Mouse (Mus musculus) v-Abl transformed pro-B cells (cell line): Measurements from ENCODE around the gene Slc22a18.

Experiments used
- in situ Hi-C, 2 experiments: fragments of 400-800 bp; cut with MboI; formaldehyde crosslinking; loops; one replicate each; pipeline ENCODE4 v1.15.1; 2025; ENCODE audit not compliant: unreplicated experiment in 2 of 2

Slc22a18 gene

GRCm38 (mm10) chr7:143461920-143462319 lies 11.6 kb upstream of the Slc22a18 start:
- in situ Hi-C loops, result loop anchor here in 1 of 2 experiments (10.0 kb wide), 1 partner anchor 567 kb away; no protein-coding TSS in a partner anchor

GRCm38 (mm10) chr7:143462516-143462915 lies 11.0 kb upstream of the Slc22a18 start:
- in situ Hi-C loops, result loop anchor here in 1 of 2 experiments (10.0 kb wide), 1 partner anchor 568 kb away; no protein-coding TSS in a partner anchor

DNA sequence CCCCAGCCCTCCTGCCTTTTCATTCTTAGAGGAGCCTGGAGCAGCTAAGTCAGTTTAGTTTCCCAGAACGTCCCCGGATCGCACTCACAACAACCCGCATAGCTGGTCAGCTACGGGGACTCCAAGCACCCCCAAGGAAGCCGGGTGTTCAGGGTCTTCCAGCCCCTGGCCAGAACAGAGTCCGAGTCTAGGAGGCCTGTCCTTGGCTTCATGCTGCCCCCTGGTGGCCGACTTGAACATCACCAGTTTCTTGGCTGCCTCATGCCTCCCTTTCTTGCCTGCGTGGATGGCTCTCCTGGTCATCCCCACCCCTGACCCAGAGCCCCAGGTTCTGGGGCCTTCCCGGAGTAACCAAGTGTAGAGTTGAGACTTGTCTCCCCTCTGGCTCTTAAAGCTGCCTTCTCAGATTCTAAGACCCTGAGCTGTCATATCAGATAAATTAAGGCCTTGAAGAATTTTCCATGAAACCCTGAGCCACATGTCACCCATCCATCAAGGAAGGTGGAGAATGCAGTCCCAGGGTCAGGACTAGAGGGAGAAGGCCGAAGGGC lies 9.6 kb upstream of the Slc22a18 start:
- in situ Hi-C loops, result loop anchor here in 1 of 2 experiments (10.0 kb wide), 1 partner anchor 569 kb away; no protein-coding TSS in a partner anchor

GRCm38 (mm10) chr7:143464811-143465560 lies 8.6 kb upstream of the Slc22a18 start:
- in situ Hi-C loops, result loop anchor here (5.0 to 10.0 kb wide), 2 partner anchors 313 to 570 kb away; no protein-coding TSS in a partner anchor

GRCm38 (mm10) chr7:143466099-143466677 lies 7.3 kb upstream of the Slc22a18 start:
- in situ Hi-C loops, result loop anchor here (5.0 to 10.0 kb wide), 2 partner anchors 314 to 571 kb away; no protein-coding TSS in a partner anchor

- in situ Hi-C loops, result loop anchor here (5.0 to 10.0 kb wide), 2 partner anchors 315 to 573 kb away; no protein-coding TSS in a partner anchor
Measured at GRCm38 (mm10) chr7:143467714-143468113, 5.8 kb upstream of the Slc22a18 start.

DNA sequence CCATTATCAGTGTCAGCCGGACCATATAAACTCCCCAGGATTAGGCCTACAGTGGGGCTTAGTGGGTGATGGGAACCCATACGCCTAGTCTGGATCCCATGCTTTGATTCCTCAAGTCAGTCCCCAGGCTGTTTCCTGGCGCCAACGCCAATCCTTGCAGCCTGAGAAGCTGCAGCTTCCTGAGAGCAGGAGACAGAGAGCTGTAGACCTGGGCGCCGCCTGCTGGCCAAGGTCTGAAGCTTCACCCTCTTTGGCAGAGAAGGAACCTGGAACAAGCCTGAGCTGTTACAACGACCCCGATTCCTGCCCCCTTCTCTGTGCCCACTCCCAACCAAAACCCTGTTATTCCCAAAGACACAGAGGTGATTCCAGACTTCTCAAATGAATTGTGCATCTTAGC lies 3.6 kb upstream of the Slc22a18 start:
- in situ Hi-C loops, result loop anchor here (5.0 to 10.0 kb wide), 3 partner anchors 318 to 575 kb away; no protein-coding TSS in a partner anchor

DNA sequence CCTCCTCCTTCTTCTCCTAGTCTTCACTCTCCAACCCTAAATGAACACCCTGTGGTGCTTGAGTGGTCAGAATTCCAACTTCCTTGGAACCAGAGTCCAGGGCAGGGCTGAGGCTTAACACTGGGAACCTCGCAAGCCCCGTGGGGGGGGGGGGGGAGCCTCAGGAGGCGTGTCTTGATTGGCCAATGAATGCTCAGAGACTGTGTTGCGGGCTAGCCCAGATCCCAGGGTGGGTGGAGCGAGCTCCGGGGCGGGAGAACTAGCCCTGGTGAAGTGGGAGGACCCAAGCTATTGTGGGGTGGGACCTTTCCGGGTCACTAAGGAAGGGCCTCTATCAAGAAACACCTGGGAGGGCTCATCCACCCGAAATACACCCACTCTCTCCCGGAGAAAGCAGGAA lies 1.3 kb downstream of the Slc22a18 start:
- in situ Hi-C loops, result loop anchor here in 1 of 2 experiments (10.0 kb wide), 1 partner anchor 570 kb away; no protein-coding TSS in a partner anchor

GRCm38 (mm10) chr7:143475876-143476275 lies 2.3 kb downstream of the Slc22a18 start:
- in situ Hi-C loops, result loop anchor here in 1 of 2 experiments (10.0 kb wide), 1 partner anchor 571 kb away; no protein-coding TSS in a partner anchor

- in situ Hi-C loops, result loop anchor here in 1 of 2 experiments (10.0 kb wide), 1 partner anchor 572 kb away; no protein-coding TSS in a partner anchor
Measured at GRCm38 (mm10) chr7:143476702-143477335, 3.3 kb downstream of the Slc22a18 start.

GRCm38 (mm10) chr7:143477800-143478199 lies 4.3 kb downstream of the Slc22a18 start:
- in situ Hi-C loops, result loop anchor here in 1 of 2 experiments (10.0 kb wide), 1 partner anchor 573 kb away; no protein-coding TSS in a partner anchor

DNA sequence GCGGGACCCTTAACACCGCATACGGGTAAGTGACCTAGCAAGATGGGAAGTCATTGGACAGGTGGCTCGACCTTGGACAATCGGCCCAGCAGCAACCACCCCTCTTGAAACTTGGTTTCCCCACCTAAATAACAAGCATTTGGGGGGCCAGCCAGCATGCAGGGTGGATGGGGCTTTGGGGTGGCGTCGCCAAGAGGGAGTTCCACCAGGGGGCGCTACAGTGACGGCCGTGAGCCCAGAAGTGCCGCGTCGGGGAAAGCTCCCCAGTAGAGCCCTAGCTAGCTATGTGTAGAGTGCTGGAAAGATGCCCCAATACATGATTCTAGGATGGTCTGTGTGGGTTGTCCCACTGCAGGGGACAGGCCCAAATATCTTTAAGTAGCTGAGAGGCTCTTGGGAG lies 7.0 kb downstream of the Slc22a18 start:
- in situ Hi-C loops, result loop anchor here (5.0 to 10.0 kb wide), 2 partner anchors 282 to 284 kb away; partner anchors contain the start of gene Mrgprg (in 1 of the 2)

GRCm38 (mm10) chr7:143481806-143482387 lies 8.4 kb downstream of the Slc22a18 start:
- in situ Hi-C loops, result loop anchor here (5.0 to 10.0 kb wide), 2 partner anchors 280 to 283 kb away; partner anchors contain the start of gene Mrgprg (in 1 of the 2)

- in situ Hi-C loops, result loop anchor here (5.0 to 10.0 kb wide), 2 partner anchors 280 to 282 kb away; partner anchors contain the start of gene Mrgprg (in 1 of the 2)
Measured at GRCm38 (mm10) chr7:143482541-143482940, 9.0 kb downstream of the Slc22a18 start.

DNA sequence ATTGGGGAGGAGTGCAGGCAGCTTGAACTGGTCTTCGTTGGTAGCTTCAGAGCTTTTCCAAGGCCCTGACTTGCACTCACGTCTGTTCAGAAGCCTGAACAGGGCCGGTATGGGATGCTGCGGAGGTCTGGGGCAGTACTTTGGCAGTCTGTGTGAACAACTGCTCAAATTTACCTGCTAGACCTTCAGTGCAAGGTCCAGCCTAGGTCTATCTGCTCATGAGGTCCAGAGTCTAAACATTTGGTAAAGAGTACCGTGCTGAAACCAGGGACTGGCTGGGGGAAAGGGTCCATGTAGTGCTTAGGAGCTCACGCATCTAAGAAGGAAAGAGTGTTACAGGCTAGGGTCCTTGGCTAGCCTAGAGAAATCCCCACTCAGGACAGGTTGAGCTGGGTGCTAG lies 16.2 kb downstream of the Slc22a18 start:
- in situ Hi-C loops, result loop anchor here in 1 of 2 experiments (10.0 kb wide), 1 partner anchor 275 kb away; the partner anchor contains the start of gene Mrgprg

- in situ Hi-C loops, result no loop called here
Measured at GRCm38 (mm10) chr7:143493616-143494126, 20.1 kb downstream of the Slc22a18 start.

DNA sequence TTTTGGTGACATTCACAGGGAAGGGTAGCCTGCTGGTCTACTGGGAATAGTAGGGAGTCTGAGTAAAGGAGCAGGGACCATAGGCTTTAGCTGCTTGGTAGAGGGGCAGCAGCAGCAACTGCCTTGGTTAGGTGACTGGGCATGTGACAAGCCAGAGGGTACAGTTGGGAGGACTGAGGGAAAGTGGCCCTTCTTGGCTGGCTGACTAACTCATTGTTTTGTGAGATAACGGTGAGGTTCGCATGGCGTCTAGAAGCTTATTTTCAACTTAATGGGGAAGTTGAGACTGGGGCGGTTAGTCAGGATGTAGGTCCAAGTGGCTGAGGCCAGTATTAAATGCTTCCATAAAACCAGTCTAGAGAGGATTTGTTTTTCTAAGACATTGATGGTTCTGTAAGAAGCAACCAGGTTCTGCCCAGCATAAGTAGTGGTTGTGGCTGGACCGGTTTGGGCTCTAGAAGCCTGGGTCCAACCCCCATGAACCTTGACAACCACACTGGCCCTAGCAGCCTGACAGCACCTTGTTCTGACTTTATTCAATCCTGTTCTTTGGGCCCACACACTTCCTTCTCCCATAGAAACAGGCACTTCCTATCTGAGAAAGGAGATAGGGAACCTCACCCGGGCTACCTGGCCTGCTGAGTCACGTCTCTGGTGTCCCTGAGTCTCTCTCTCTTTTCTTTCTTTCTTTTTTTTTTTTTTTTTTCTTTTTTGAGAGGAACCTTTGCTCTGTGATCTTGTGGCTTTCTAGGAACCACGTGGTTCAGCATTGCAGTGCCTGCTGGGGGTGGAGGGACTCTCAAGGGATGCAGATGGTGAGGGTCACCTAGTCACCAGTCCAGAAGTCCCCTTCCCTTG lies 21.8 kb downstream of the Slc22a18 start:
- in situ Hi-C loops, result no loop called here

GRCm38 (mm10) chr7:143498584-143498983 lies 25.0 kb downstream of the Slc22a18 start:
- in situ Hi-C loops, result no loop called here
